Mouse (Mus musculus) G1E (cell line): Measurements from ENCODE around the gene Ifnar2. TPM values are rescaled to one million over a fixed set of nuclear protein-coding genes. Genes with fewer than 3 reads are reported as not detected.

Experiments
- ATAC-seq: 2 replicates; pipeline ENCODE4 v1.8.0; 2016; ENCODE audit warnings: mild to moderate bottlenecking; ENCODE audit not compliant: insufficient number of reproducible peaks, poor library complexity, low FRiP score, severe bottlenecking; ENCODE audit errors: extremely low read depth
- DNase-seq: peaks from one replicate; pipeline ENCODE4 v3.0.0; 2012; ENCODE audit warnings: low spot score
- H3K27me3 ChIP-seq: 2 replicates; pipeline ENCODE4 v1.6.1; 2012; ENCODE audit warnings: mild to moderate bottlenecking, low read length, inconsistent platforms; ENCODE audit not compliant: insufficient read depth
- H3K36me3 ChIP-seq: replicated peaks from 2 replicates; pipeline ENCODE3; 2012; ENCODE audit warnings: mild to moderate bottlenecking, inconsistent platforms
- H3K4me1 ChIP-seq: 2 replicates; pipeline ENCODE4 v1.6.1; 2012; ENCODE audit warnings: low read depth, low read length, inconsistent platforms, mixed read lengths; ENCODE audit not compliant: insufficient read depth
- H3K4me3 ChIP-seq: 2 replicates; pipeline ENCODE4 v1.5.1; 2012; ENCODE audit warnings: low read depth, mild to moderate bottlenecking, inconsistent platforms, low read length, moderate library complexity, mixed read lengths
- H3K9me3 ChIP-seq: replicated peaks from 2 replicates; pipeline ENCODE4 v1.6.1; 2012; ENCODE audit warnings: inconsistent platforms
- CTCF ChIP-seq: IDR thresholded peaks from 2 replicates; pipeline ENCODE4 v1.5.1; 2012; ENCODE audit warnings: low read depth, low read length, inconsistent platforms, mixed read lengths
- GATA1 ChIP-seq: IDR thresholded peaks from 2 replicates; pipeline ENCODE4 v1.6.1; 2012; ENCODE audit warnings: borderline replicate concordance, low read length, inconsistent platforms, mixed read lengths
- GATA2 ChIP-seq: IDR thresholded peaks from 2 replicates; pipeline ENCODE4 v1.6.1; 2012; ENCODE audit warnings: low read depth, low read length, inconsistent platforms, borderline replicate concordance
- POLR2AphosphoS5 ChIP-seq: IDR thresholded peaks from 2 replicates; pipeline ENCODE4 v1.6.1; 2012; ENCODE audit warnings: low read depth, low read length, inconsistent platforms; ENCODE audit not compliant: insufficient replicate concordance
- TAL1 ChIP-seq: conservative IDR thresholded peaks from 2 replicates; pipeline ENCODE4 v1.6.1; 2012; ENCODE audit warnings: low read depth, low read length, inconsistent platforms, mixed read lengths
- polyA plus RNA-seq: library from polyadenylated mRNA; stranded (reverse); fragments of >175 nt; gene quantifications from 2 replicates; pipeline ENCODE4 v1.2.3, GENCODE M21; 2012
- total RNA-seq, 2 experiments: library from RNA; stranded (forward) in 1 of 2; stranded (reverse) in 1 of 2; fragments of 200-1000 nt in 1 of 2; fragments of >200 nt in 1 of 2; fragmentation: Nextera tagmentation in 1 of 2; gene quantifications; 2 replicates each; pipeline ENCODE4 v1.2.3; 2014 to 2017

Gene Ifnar2
- 165 and 186 TPM in 2 replicates for total RNA-seq (2014; fragmentation: Nextera tagmentation)
- total RNA-seq (2017): 66.5 and 67.3 TPM in 2 replicates
- 27.3 and 35.1 TPM in 2 replicates for polyA plus RNA-seq

- H3K36me3 ChIP-seq: peaks cover 31% of the 10 kb centered on the region
- peak; percentile 84 for ATAC-seq
- H3K9me3 ChIP-seq: no peaks in the 10 kb centered on the region
- no peaks in the 10 kb centered on the region for H3K27me3 ChIP-seq
- TF ChIP-seq CTCF (no peak), GATA2 (no peak), GATA1 (no peak), POLR2AphosphoS5 (no peak), TAL1 (no peak)
- peak; percentile 66 for DNase-seq
- H3K4me1 ChIP-seq: peaks cover 65% of the 10 kb centered on the region
- peak within 1 kb of the TSS; percentile 94 for H3K4me3 ChIP-seq
Observed at GRCm38 (mm10) chr16:91372577-91373472, at the start of gene Ifnar2. Gene Ifnar2 (plus strand): TSS chr16:91372783.

DNA sequence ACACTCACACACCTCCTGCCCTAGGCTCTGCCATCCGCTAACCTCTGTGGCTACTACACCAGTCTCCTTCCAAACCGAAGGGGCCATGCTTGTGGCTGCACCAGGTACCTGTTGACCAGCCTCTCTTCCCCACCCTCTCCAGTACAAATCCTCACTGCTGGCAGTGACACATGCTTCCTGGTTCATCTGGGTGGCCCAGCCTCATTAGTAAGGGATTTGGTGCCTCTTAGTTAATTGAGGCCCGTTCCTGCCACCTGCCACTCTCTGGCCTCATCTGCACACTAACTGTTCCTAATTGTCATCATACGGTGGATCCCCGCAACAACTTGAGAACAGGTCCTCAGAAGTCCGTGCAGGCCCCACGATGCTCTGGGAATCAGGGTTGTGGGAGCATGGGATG, 45.0 kb upstream of the Ifnar2 start:
- ATAC-seq: no peak
- no peaks in the 10 kb centered on the region for H3K9me3 ChIP-seq
- no peaks in the 10 kb centered on the region for H3K4me1 ChIP-seq

DNA sequence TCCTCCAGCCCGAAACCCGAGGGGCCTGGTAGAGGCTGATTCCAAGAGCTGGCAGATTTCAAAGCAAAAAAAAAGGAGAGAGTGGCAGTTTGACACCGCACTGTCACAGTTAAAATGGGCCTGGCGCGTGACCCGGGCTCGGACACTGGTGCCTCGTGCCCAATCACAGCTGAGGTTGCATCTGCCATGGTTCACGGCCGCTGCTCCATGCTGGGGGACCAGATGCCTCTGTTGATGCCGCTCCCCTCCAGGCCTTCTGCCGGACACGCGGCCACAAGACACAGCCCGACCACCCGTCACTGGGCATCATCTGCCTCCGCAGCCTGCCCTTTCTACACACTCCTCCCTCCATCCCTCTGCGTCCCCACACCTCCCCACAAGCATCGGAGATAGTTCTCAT, 43.7 kb upstream of the Ifnar2 start:
- no peaks in the 10 kb centered on the region for H3K4me1 ChIP-seq
- no peaks in the 10 kb centered on the region; the same call in 1 of the 2 replicates for H3K27me3 ChIP-seq
- no peak for DNase-seq
- no peaks in the 10 kb centered on the region for H3K9me3 ChIP-seq
- TF ChIP-seq GATA1 (no peak), POLR2AphosphoS5 (no peak), TAL1 (no peak), CTCF (no peak), GATA2 (no peak)
- no peak for ATAC-seq
- H3K36me3 ChIP-seq: no peaks in the 10 kb centered on the region
- H3K4me3 ChIP-seq: no peak overlapping the region

More for the DNA sequence above, 45.0 kb upstream of the Ifnar2 start:
- TF ChIP-seq GATA1: no peak
- no peak for TF ChIP-seq TAL1
- TF ChIP-seq CTCF: no peak
- no peak for TF ChIP-seq GATA2
- TF ChIP-seq POLR2AphosphoS5: no peak
- Histone ChIP-seq H3K27me3 (no peaks in the 10 kb centered on the region; the same call in 1 of the 2 replicates), H3K4me3 (no peak overlapping the region), H3K36me3 (no peaks in the 10 kb centered on the region)
- no peak for DNase-seq

DNA sequence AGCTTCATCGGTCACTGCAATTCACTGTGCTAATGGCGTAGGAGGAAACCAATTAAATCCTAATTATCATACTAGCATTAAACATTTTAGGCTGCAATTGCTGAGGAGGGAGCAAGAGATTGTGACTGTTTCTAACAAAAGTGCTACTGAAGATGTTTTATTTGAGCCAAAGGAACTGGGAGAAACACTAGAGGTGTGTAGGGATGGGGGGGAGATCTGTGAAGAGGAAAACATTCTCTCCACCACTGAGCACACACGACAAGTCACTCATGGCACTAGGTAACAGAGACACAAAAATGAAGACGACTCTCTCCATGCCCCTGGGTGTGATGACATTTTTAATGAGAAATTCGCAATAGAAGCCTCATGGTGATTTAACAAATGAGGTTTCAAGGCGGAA, 42.1 kb upstream of the Ifnar2 start:
- no peaks in the 10 kb centered on the region for H3K36me3 ChIP-seq
- H3K27me3 ChIP-seq: no peaks in the 10 kb centered on the region; the same call in 1 of the 2 replicates
- H3K9me3 ChIP-seq: no peaks in the 10 kb centered on the region
- no peak overlapping the region for H3K4me3 ChIP-seq
- TF ChIP-seq GATA1: no peak
- no peak for TF ChIP-seq TAL1
- ATAC-seq: no peak
- no peaks in the 10 kb centered on the region for H3K4me1 ChIP-seq
- DNase-seq: no peak

GRCm38 (mm10) chr16:91331153-91331552, 41.4 kb upstream of the Ifnar2 start:
- no peaks in the 10 kb centered on the region for H3K36me3 ChIP-seq
- TF ChIP-seq POLR2AphosphoS5 (no peak), TAL1 (no peak), CTCF (no peak), GATA1 (no peak), GATA2 (no peak)
- DNase-seq: no peak
- H3K4me3 ChIP-seq: no peak overlapping the region
- ATAC-seq: no peak
- peaks cover 6% of the 10 kb centered on the region for H3K27me3 ChIP-seq
- H3K4me1 ChIP-seq: no peaks in the 10 kb centered on the region
- H3K9me3 ChIP-seq: no peaks in the 10 kb centered on the region

DNA sequence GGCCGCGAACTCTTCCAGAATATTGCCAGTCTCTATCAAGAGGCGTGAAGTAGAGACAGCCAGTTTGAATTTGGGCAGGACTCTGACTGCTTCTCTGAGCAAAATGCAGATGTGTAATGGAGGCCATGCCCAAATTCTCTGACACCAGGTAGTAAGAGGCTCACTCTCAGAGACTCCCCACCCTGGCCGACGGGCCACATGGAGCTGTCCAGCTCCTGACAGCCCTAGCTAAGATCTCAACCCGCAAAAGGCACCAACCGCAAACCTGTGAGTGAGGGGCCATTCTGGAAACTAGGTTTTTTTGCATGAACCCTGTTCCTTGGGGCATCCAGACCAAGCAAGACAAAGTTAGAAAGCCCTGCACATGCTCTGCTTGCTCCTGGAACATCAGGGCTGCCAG, 39.7 kb upstream of the Ifnar2 start:
- ATAC-seq (no peak), DNase-seq (no peak)
- no peak for TF ChIP-seq CTCF
- TF ChIP-seq TAL1: no peak
- TF ChIP-seq GATA2: no peak
- TF ChIP-seq POLR2AphosphoS5: no peak
- TF ChIP-seq GATA1: no peak
- H3K36me3 ChIP-seq: no peaks in the 10 kb centered on the region
- peaks cover 17% of the 10 kb centered on the region; the same call in 1 of the 2 replicates for H3K27me3 ChIP-seq
- H3K4me1 ChIP-seq: peaks cover 2% of the 10 kb centered on the region; the same call in 1 of the 2 replicates
- H3K4me3 ChIP-seq: no peak overlapping the region
- H3K9me3 ChIP-seq: no peaks in the 10 kb centered on the region
